Mouse (Mus musculus) limb, embryonic 15.5 days (tissue): Measurements from ENCODE around the gene Otulin. TPM values are rescaled to one million over a fixed set of nuclear protein-coding genes. Genes with fewer than 3 reads are reported as not detected.

ENCODE experiments used
- ATAC-seq: fragments of 200-750 bp; cut with Nextera tagmentation; 2 replicates; pipeline ENCODE4 v1.8.0; 2017; ENCODE audit warnings: low read depth, moderate TSS enrichment; ENCODE audit not compliant: insufficient number of reproducible peaks, low FRiP score, low TSS enrichment
- H3K27ac ChIP-seq: fragments of 300-500 bp; sonication (generic); 2 replicates; pipeline ENCODE4 v1.5.1; 2015; ENCODE audit warnings: moderate library complexity, mild to moderate bottlenecking, inconsistent platforms
- H3K27me3 ChIP-seq: fragments of 300-500 bp; sonication (generic); 2 replicates; pipeline ENCODE4 v1.6.1; 2015; ENCODE audit warnings: inconsistent platforms
- H3K36me3 ChIP-seq: fragments of 300-500 bp; sonication (generic); 2 replicates; pipeline ENCODE4 v1.6.1; 2015; ENCODE audit warnings: inconsistent platforms
- H3K4me1 ChIP-seq: fragments of 300-500 bp; sonication (generic); 2 replicates; pipeline ENCODE4 v1.6.1; 2015; ENCODE audit warnings: inconsistent platforms
- H3K4me2 ChIP-seq: fragments of 300-500 bp; sonication (generic); 2 replicates; pipeline ENCODE4 v1.6.1; 2015; ENCODE audit warnings: mild to moderate bottlenecking, inconsistent platforms
- H3K4me3 ChIP-seq: fragments of 300-500 bp; sonication (generic); 2 replicates; pipeline ENCODE4 v1.5.1; 2015; ENCODE audit warnings: mild to moderate bottlenecking, inconsistent platforms
- H3K9ac ChIP-seq: fragments of 300-500 bp; sonication (generic); 2 replicates; pipeline ENCODE4 v1.6.1; 2015; ENCODE audit warnings: inconsistent platforms
- H3K9me3 ChIP-seq: fragments of 300-500 bp; sonication (generic); 2 replicates; pipeline ENCODE4 v1.6.1; 2016; ENCODE audit warnings: inconsistent platforms
- WGBS: fragments of 180-500 bp; shearing (Covaris S2); methylation state at CpG from one replicate; pipeline ENCODE4 v1.1.7; 2015; 5-methylcytosine and 5-hydroxymethylcytosine counted together
- polyA plus RNA-seq: library from polyadenylated mRNA; unstranded; fragments of >200 nt; fragmentation: Nextera tagmentation; extraction: Ambion mirVana; gene quantifications from 2 replicates; pipeline ENCODE4 v1.2.1, GENCODE M21; 2015

The Otulin gene
- polyA plus RNA-seq, 1 experiment from 2014 or later, result 32.5 TPM

- Histone ChIP-seq H3K36me3 (peaks cover 51% of the 10 kb centered on the region), H3K27me3 (no peaks in the 10 kb centered on the region), H3K27ac (no peak overlapping the region), H3K4me2 (no peak overlapping the region), H3K9ac (no peak overlapping the region), H3K4me3 (no peak overlapping the region), H3K9me3 (no peaks in the 10 kb centered on the region), H3K4me1 (no peaks in the 10 kb centered on the region)
- ATAC-seq, result no peak
- 90% methylated on average over 3 of the region's 3 CpGs for WGBS
Measured at GRCm38 (mm10) chr15:27604558-27604957, 25.9 kb downstream of the Otulin start.

GRCm38 (mm10) chr15:27600524-27600923, 30.0 kb downstream of the Otulin start:
- Histone ChIP-seq H3K4me2 (no peak overlapping the region), H3K4me3 (no peak overlapping the region), H3K27me3 (no peaks in the 10 kb centered on the region), H3K4me1 (peaks cover 7% of the 10 kb centered on the region; the same call in 1 of the 2 replicates), H3K27ac (no peak overlapping the region), H3K36me3 (peaks cover 46% of the 10 kb centered on the region), H3K9ac (no peak overlapping the region), H3K9me3 (no peaks in the 10 kb centered on the region)
- ATAC-seq, result no peak
- WGBS, result 89% methylated on average over 5 of the region's 5 CpGs

- H3K4me2 ChIP-seq, result no peak overlapping the region
- peaks cover 42% of the 10 kb centered on the region for H3K36me3 ChIP-seq
- no peak for ATAC-seq
- H3K27me3 ChIP-seq, result no peaks in the 10 kb centered on the region
- no peak overlapping the region for H3K4me3 ChIP-seq
- H3K27ac ChIP-seq, result no peak overlapping the region
- H3K4me1 ChIP-seq, result peaks cover 9% of the 10 kb centered on the region; the same call in 1 of the 2 replicates
- WGBS, result 66% methylated on average over 13 of the region's 13 CpGs
- H3K9me3 ChIP-seq, result no peaks in the 10 kb centered on the region
- no peak overlapping the region for H3K9ac ChIP-seq
Measured at GRCm38 (mm10) chr15:27598786-27599385, 31.6 kb downstream of the Otulin start.

- H3K4me2 ChIP-seq, result no peak overlapping the region
- H3K36me3 ChIP-seq, result peaks cover 48% of the 10 kb centered on the region
- no peaks in the 10 kb centered on the region for H3K9me3 ChIP-seq
- no peaks in the 10 kb centered on the region for H3K27me3 ChIP-seq
- no peak overlapping the region for H3K9ac ChIP-seq
- 89% methylated on average over 4 of the region's 4 CpGs for WGBS
- no peak overlapping the region for H3K27ac ChIP-seq
- no peak overlapping the region for H3K4me3 ChIP-seq
- peaks cover 9% of the 10 kb centered on the region; the same call in 1 of the 2 replicates for H3K4me1 ChIP-seq
- no peak for ATAC-seq
Measured at GRCm38 (mm10) chr15:27597516-27597915, 33.0 kb downstream of the Otulin start.

GRCm38 (mm10) chr15:27596463-27597140, 33.9 kb downstream of the Otulin start:
- Histone ChIP-seq H3K4me1 (peaks cover 9% of the 10 kb centered on the region; the same call in 1 of the 2 replicates), H3K9me3 (no peaks in the 10 kb centered on the region), H3K9ac (no peak overlapping the region), H3K4me2 (no peak overlapping the region), H3K4me3 (no peak overlapping the region), H3K27ac (no peak overlapping the region), H3K36me3 (peaks cover 47% of the 10 kb centered on the region), H3K27me3 (no peaks in the 10 kb centered on the region)
- 62% methylated on average over 3 of the region's 3 CpGs for WGBS
- no peak for ATAC-seq

GRCm38 (mm10) chr15:27595560-27595959, 34.9 kb downstream of the Otulin start:
- Histone ChIP-seq H3K27me3 (no peaks in the 10 kb centered on the region), H3K4me2 (no peak overlapping the region), H3K9me3 (no peaks in the 10 kb centered on the region), H3K4me1 (peaks cover 9% of the 10 kb centered on the region; the same call in 1 of the 2 replicates), H3K27ac (peak overlapping the region; percentile 73), H3K9ac (no peak overlapping the region), H3K4me3 (no peak overlapping the region), H3K36me3 (peaks cover 52% of the 10 kb centered on the region)
- WGBS, result 50% methylated on average over 8 of the region's 8 CpGs
- 0 out of 2 replicates have a peak, but pooled peaks have one; percentile 50 for ATAC-seq

GRCm38 (mm10) chr15:27594973-27595372, 35.5 kb downstream of the Otulin start:
- H3K9ac ChIP-seq, result no peak overlapping the region
- H3K4me1 ChIP-seq, result peaks cover 9% of the 10 kb centered on the region; the same call in 1 of the 2 replicates
- H3K27ac ChIP-seq, result peak overlapping the region; percentile 73; the same call in 1 of the 2 replicates
- WGBS, result 45% methylated on average over 4 of the region's 4 CpGs
- H3K9me3 ChIP-seq, result no peaks in the 10 kb centered on the region
- no peak overlapping the region for H3K4me3 ChIP-seq
- no peak overlapping the region for H3K4me2 ChIP-seq
- no peak for ATAC-seq
- H3K27me3 ChIP-seq, result no peaks in the 10 kb centered on the region
- peaks cover 52% of the 10 kb centered on the region for H3K36me3 ChIP-seq

- Histone ChIP-seq H3K27ac (no peak overlapping the region), H3K9ac (no peak overlapping the region), H3K4me2 (no peak overlapping the region), H3K27me3 (no peaks in the 10 kb centered on the region), H3K36me3 (peaks cover 49% of the 10 kb centered on the region), H3K4me3 (no peak overlapping the region), H3K4me1 (peaks cover 9% of the 10 kb centered on the region; the same call in 1 of the 2 replicates), H3K9me3 (no peaks in the 10 kb centered on the region)
- no peak for ATAC-seq
- WGBS, result 81% methylated on average over 13 of the region's 13 CpGs
Measured at GRCm38 (mm10) chr15:27593717-27594116, 36.8 kb downstream of the Otulin start.

GRCm38 (mm10) chr15:27592620-27593320, 37.7 kb downstream of the Otulin start:
- H3K27ac ChIP-seq, result no peak overlapping the region
- 88% methylated on average over 19 of the region's 19 CpGs for WGBS

GRCm38 (mm10) chr15:27590812-27591211, 39.7 kb downstream of the Otulin start:
- Histone ChIP-seq H3K4me1 (peaks cover 4% of the 10 kb centered on the region; the same call in 1 of the 2 replicates), H3K36me3 (peaks cover 40% of the 10 kb centered on the region), H3K9ac (no peak overlapping the region), H3K4me3 (no peak overlapping the region), H3K9me3 (no peaks in the 10 kb centered on the region), H3K4me2 (no peak overlapping the region), H3K27me3 (no peaks in the 10 kb centered on the region), H3K27ac (no peak overlapping the region)
- ATAC-seq, result no peak
- 96% methylated on average over 9 of the region's 9 CpGs for WGBS

More at GRCm38 (mm10) chr15:27592620-27593320, 37.7 kb downstream of the Otulin start:
- ATAC-seq, result no peak
- no peak overlapping the region for H3K9ac ChIP-seq
- H3K4me1 ChIP-seq, result peaks cover 9% of the 10 kb centered on the region; the same call in 1 of the 2 replicates
- no peak overlapping the region for H3K4me3 ChIP-seq
- H3K9me3 ChIP-seq, result no peaks in the 10 kb centered on the region
- H3K27me3 ChIP-seq, result no peaks in the 10 kb centered on the region
- peaks cover 46% of the 10 kb centered on the region for H3K36me3 ChIP-seq
- H3K4me2 ChIP-seq, result no peak overlapping the region

- 84% methylated on average over 14 of the region's 14 CpGs for WGBS
- H3K4me1 ChIP-seq, result no peaks in the 10 kb centered on the region
- H3K27me3 ChIP-seq, result no peaks in the 10 kb centered on the region
- H3K27ac ChIP-seq, result no peak overlapping the region
- no peak overlapping the region for H3K4me3 ChIP-seq
- H3K4me2 ChIP-seq, result no peak overlapping the region
- H3K9ac ChIP-seq, result no peak overlapping the region
- H3K9me3 ChIP-seq, result no peaks in the 10 kb centered on the region
- ATAC-seq, result no peak
- peaks cover 24% of the 10 kb centered on the region for H3K36me3 ChIP-seq
Measured at GRCm38 (mm10) chr15:27588087-27588826, 42.2 kb downstream of the Otulin start.
